Mouse (Mus musculus): Measurements from ENCODE around the gene Deup1. TPM values are rescaled to one million over a fixed set of nuclear protein-coding genes. Genes with fewer than 3 reads are reported as not detected.
A peak's percentile ranks its signal among the peaks of the same experiment; 100 is the strongest.

Deup1 gene
- 4.2 and 5.8 TPM in 2 replicates for polyA plus RNA-seq (2016; fragmentation: Nextera tagmentation; extraction: Ambion mirVana)

GRCm38 (mm10) chr9:15627785-15628287 lies at the start of gene Deup1:
Deup1 (minus strand) TSS chr9:15627933.
- Histone ChIP-seq H3K9me3 (no peaks in the 10 kb centered on the region), H3K27me3 (ENCODE audit: insufficient read depth, poor library complexity, severe bottlenecking) (peaks cover 9% of the 10 kb centered on the region), H3K27ac (peak within 1 kb of the TSS; percentile 75), H3K36me3 (no peaks in the 10 kb centered on the region), H3K4me3 (peak within 1 kb of the TSS; percentile 52), H3K4me1 (replicated peaks) (peaks cover 15% of the 10 kb centered on the region)
- 2% methylated on average over 28 of the region's 28 CpGs for WGBS
- DNase-seq (ENCODE audit: low spot score), result peak; percentile 71

GRCm38 (mm10) chr9:15672251-15672650 lies 44.5 kb upstream of the Deup1 start:
- WGBS, result 51% methylated on average over 1 of the region's 1 CpGs
- no peaks in the 10 kb centered on the region for H3K9me3 ChIP-seq
- H3K27ac ChIP-seq, result no peak overlapping the region
- H3K36me3 ChIP-seq, result no peaks in the 10 kb centered on the region
- no peaks in the 10 kb centered on the region for H3K27me3 ChIP-seq (ENCODE audit: insufficient read depth, poor library complexity, severe bottlenecking)
- DNase-seq (ENCODE audit: low spot score), result no peak
- no peak overlapping the region for H3K4me3 ChIP-seq
- 0 out of 2 replicates have a peak, but pooled peaks cover 6% of the 10 kb centered on the region for H3K4me1 ChIP-seq (replicated peaks)

- no peaks in the 10 kb centered on the region for H3K36me3 ChIP-seq
- no peaks in the 10 kb centered on the region for H3K9me3 ChIP-seq
- H3K27me3 ChIP-seq (ENCODE audit: insufficient read depth, poor library complexity, severe bottlenecking), result no peaks in the 10 kb centered on the region
- 0 out of 2 replicates have a peak, but pooled peaks cover 6% of the 10 kb centered on the region for H3K4me1 ChIP-seq (replicated peaks)
- H3K27ac ChIP-seq, result no peak overlapping the region
- WGBS, result 49% methylated on average over 5 of the region's 5 CpGs
- H3K4me3 ChIP-seq, result no peak overlapping the region
- DNase-seq (ENCODE audit: low spot score), result no peak
Measured at GRCm38 (mm10) chr9:15670002-15670527, 42.3 kb upstream of the Deup1 start.

DNA sequence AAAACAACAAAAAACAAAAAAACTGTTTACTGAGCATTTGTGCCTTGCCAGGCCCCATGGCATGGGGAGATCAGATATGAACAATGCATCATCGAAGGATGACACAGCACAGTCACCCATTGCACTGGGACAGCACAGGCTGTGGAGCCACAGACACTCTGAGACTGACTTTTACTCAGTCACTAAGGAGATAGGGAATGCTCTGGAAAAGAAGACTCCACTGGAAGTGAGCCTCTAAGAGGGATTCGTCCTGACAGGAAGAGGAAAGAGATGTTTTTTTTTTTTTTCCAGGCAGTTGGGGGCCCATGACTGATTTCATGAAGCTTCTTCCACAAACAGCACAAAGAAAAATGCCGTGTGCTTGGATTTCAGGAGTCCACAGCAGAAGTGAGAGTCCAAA lies 41.7 kb upstream of the Deup1 start:
- 71% methylated on average over 3 of the region's 3 CpGs for WGBS
- Histone ChIP-seq H3K9me3 (no peaks in the 10 kb centered on the region), H3K4me1 (replicated peaks) (0 out of 2 replicates have a peak, but pooled peaks cover 6% of the 10 kb centered on the region), H3K4me3 (no peak overlapping the region), H3K36me3 (no peaks in the 10 kb centered on the region), H3K27me3 (ENCODE audit: insufficient read depth, poor library complexity, severe bottlenecking) (no peaks in the 10 kb centered on the region), H3K27ac (no peak overlapping the region)
- DNase-seq (ENCODE audit: low spot score), result no peak

GRCm38 (mm10) chr9:15664606-15665005 lies 36.9 kb upstream of the Deup1 start:
- H3K36me3 ChIP-seq, result no peaks in the 10 kb centered on the region
- no peaks in the 10 kb centered on the region for H3K4me1 ChIP-seq (replicated peaks)
- no peaks in the 10 kb centered on the region for H3K9me3 ChIP-seq
- no peaks in the 10 kb centered on the region for H3K27me3 ChIP-seq (ENCODE audit: insufficient read depth, poor library complexity, severe bottlenecking)
- 86% methylated on average over 7 of the region's 7 CpGs for WGBS
- no peak for DNase-seq (ENCODE audit: low spot score)
- H3K27ac ChIP-seq, result no peak overlapping the region
- H3K4me3 ChIP-seq, result no peak overlapping the region

- 80% methylated on average over 6 of the region's 6 CpGs for WGBS
- Histone ChIP-seq H3K9me3 (peaks cover 9% of the 10 kb centered on the region; the same call in 1 of the 2 replicates), H3K27me3 (ENCODE audit: insufficient read depth, poor library complexity, severe bottlenecking) (no peaks in the 10 kb centered on the region), H3K36me3 (no peaks in the 10 kb centered on the region), H3K27ac (no peak overlapping the region), H3K4me3 (no peak overlapping the region), H3K4me1 (replicated peaks) (0 out of 2 replicates have a peak, but pooled peaks cover 4% of the 10 kb centered on the region)
- DNase-seq (ENCODE audit: low spot score), result no peak
Measured at GRCm38 (mm10) chr9:15659069-15659468, 31.3 kb upstream of the Deup1 start.

GRCm38 (mm10) chr9:15658236-15658785 lies 30.6 kb upstream of the Deup1 start:
- Histone ChIP-seq H3K4me3 (no peak overlapping the region), H3K4me1 (replicated peaks) (0 out of 2 replicates have a peak, but pooled peaks cover 4% of the 10 kb centered on the region), H3K27me3 (ENCODE audit: insufficient read depth, poor library complexity, severe bottlenecking) (no peaks in the 10 kb centered on the region), H3K36me3 (no peaks in the 10 kb centered on the region), H3K27ac (no peak overlapping the region), H3K9me3 (peaks cover 9% of the 10 kb centered on the region; the same call in 1 of the 2 replicates)
- 57% methylated on average over 6 of the region's 6 CpGs for WGBS
- DNase-seq (ENCODE audit: low spot score), result no peak

DNA sequence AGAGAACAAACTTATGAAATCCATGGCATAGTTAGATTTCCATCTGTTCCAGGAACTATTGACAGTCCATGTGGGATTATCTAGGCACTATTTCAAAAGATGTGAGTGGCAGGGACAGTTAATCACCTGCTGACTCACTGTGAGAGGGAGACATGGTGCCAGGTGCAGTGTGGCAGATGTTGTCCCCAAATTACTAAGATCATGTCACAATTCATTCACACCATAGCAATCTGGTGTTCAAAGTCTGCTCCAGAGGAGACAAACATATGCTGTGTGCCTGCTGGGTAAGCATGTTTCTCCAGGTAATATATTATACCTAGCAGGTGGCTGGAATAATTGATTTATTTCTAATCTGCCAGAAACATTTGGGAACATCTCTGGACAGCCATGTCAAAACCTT lies 25.3 kb upstream of the Deup1 start:
- H3K27ac ChIP-seq, result no peak overlapping the region
- H3K27me3 ChIP-seq (ENCODE audit: insufficient read depth, poor library complexity, severe bottlenecking), result no peaks in the 10 kb centered on the region
- no peak overlapping the region for H3K4me3 ChIP-seq
- no peaks in the 10 kb centered on the region for H3K36me3 ChIP-seq
- no peak for DNase-seq (ENCODE audit: low spot score)
- peaks cover 9% of the 10 kb centered on the region; the same call in 1 of the 2 replicates for H3K4me1 ChIP-seq (replicated peaks)
- H3K9me3 ChIP-seq, result peaks cover 9% of the 10 kb centered on the region; the same call in 1 of the 2 replicates

DNA sequence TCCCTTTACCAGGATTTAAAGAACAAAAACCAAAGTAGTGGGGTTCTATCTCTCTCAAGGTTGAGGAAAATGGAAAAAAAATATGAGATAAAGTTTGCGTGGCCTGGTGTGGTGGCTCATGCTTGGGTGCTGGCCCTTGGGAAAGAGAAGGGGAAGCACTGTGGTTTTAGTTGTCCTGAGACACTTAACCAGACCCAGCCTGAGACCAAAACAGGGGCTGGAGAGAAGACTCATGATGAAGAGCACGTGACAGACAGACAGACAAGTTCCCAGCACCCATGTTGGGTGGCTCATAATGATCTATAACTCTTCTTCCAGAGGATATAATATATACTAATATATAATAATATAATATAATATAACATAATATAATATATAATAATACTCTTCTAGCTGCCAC lies 22.2 kb upstream of the Deup1 start:
- H3K4me3 ChIP-seq, result no peak overlapping the region
- peaks cover 9% of the 10 kb centered on the region; the same call in 1 of the 2 replicates for H3K4me1 ChIP-seq (replicated peaks)
- no peak for DNase-seq (ENCODE audit: low spot score)
- H3K36me3 ChIP-seq, result no peaks in the 10 kb centered on the region
- no peaks in the 10 kb centered on the region for H3K27me3 ChIP-seq (ENCODE audit: insufficient read depth, poor library complexity, severe bottlenecking)
- H3K27ac ChIP-seq, result no peak overlapping the region
- H3K9me3 ChIP-seq, result peaks cover 8% of the 10 kb centered on the region; the same call in 1 of the 2 replicates
- WGBS, result 90% methylated on average over 2 of the region's 2 CpGs

DNA sequence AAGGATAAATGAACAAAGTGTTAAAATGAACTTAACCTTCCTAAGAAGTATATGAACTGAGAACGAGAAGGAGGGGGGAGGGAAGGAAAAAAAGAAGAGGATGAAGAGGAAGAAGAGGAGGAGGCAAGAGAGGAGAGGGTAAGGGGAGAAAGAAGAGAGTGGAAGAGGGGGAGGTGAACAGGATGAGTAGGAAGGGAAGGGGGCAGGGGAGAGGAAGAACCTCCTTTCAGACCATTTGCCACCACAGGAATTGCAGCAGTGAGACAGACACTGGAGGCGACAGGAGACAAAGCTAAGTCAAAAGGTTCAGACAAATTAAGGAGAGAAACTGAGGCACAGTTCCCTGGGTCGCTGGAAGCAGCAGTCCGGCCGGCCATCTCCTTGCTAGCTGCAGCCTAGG lies 349 bp downstream of the Deup1 start:
- H3K27me3 ChIP-seq (ENCODE audit: insufficient read depth, poor library complexity, severe bottlenecking), result peaks cover 9% of the 10 kb centered on the region
- WGBS, result 11% methylated on average over 5 of the region's 5 CpGs
- no peaks in the 10 kb centered on the region for H3K9me3 ChIP-seq
- peak overlapping the region; percentile 52 for H3K4me3 ChIP-seq
- H3K36me3 ChIP-seq, result no peaks in the 10 kb centered on the region
- H3K27ac ChIP-seq, result peak overlapping the region; percentile 75
- no peak for DNase-seq (ENCODE audit: low spot score)
- peaks cover 15% of the 10 kb centered on the region for H3K4me1 ChIP-seq (replicated peaks)

DNA sequence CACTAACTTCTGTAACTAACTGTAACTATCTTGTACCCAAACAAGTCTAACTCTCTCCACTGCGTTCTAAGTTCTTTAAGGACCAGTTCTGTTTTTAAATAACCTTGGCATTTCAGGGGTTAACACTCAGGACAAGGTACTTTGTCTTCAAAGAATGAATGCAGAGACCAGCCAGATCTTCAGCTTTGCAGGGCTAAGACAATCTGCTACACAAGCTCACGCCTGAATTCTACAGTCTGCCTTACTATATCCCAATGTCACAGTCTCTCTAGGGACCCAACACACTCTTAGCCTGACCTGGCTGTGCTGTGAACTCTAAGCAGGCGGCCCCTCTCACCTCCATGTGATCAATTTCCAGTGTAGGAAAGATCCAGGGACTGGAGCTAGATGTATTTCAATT lies 3.0 kb downstream of the Deup1 start:
- peaks cover 9% of the 10 kb centered on the region for H3K27me3 ChIP-seq (ENCODE audit: insufficient read depth, poor library complexity, severe bottlenecking)
- no peak overlapping the region for H3K4me3 ChIP-seq
- peaks cover 16% of the 10 kb centered on the region for H3K4me1 ChIP-seq (replicated peaks)
- no peaks in the 10 kb centered on the region for H3K9me3 ChIP-seq
- no peak for DNase-seq (ENCODE audit: low spot score)
- no peaks in the 10 kb centered on the region for H3K36me3 ChIP-seq
- 72% methylated on average over 3 of the region's 3 CpGs for WGBS
- no peak overlapping the region for H3K27ac ChIP-seq

DNA sequence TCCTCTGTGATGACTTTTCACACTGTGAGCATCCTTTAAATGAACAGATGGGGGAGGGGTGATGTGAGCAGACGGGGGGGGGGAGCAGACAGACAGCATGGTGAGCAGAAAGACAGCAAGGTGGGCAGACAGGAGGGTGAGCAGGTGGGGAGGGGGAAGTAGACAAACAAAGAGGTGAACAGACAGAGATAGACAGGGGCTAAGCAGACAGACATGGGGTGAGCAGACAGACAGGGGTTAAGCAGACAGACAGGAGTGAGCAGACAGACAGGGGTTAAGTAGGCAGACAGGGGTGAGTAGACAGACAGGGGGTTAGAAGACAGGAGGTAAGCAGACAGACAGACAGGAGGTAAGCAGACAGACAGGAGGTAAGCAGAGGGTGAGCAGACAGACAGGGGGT lies 8.0 kb downstream of the Deup1 start:
- Histone ChIP-seq H3K27ac (no peak overlapping the region), H3K4me1 (replicated peaks) (peaks cover 17% of the 10 kb centered on the region), H3K9me3 (no peaks in the 10 kb centered on the region), H3K27me3 (ENCODE audit: insufficient read depth, poor library complexity, severe bottlenecking) (no peaks in the 10 kb centered on the region), H3K4me3 (no peak overlapping the region), H3K36me3 (no peaks in the 10 kb centered on the region)
- no peak for DNase-seq (ENCODE audit: low spot score)
- 58% methylated on average over 1 of the region's 1 CpGs for WGBS

DNA sequence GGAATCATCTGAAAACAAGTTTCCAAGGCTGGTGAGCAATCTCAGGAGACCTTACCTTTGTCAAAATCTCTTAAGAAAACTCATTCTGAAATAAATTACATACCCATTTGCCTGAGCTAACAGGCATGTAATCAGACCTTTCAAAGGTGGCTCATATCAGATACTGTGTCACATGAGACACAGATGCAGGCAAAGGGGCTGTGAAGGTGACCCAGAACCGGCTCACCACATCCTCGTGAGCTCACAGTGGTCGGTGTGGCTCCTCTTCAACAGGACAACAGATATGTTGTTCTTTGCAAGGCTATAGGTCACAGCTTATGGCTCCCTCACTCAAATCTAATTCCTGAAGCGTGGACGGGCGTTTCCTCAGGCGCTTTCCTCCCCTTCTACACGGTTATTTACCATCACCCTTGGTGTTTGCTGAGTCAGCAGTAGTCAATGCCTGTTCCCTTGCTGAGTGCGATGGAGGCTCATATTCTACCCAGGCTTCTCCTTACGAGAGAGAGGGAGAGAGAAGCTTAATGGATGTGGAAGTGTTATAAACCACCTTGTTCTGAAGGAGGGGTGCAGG lies 8.6 kb downstream of the Deup1 start:
- Histone ChIP-seq H3K9me3 (no peaks in the 10 kb centered on the region), H3K27ac (no peak overlapping the region), H3K36me3 (no peaks in the 10 kb centered on the region), H3K4me3 (no peak overlapping the region), H3K4me1 (replicated peaks) (peaks cover 17% of the 10 kb centered on the region), H3K27me3 (ENCODE audit: insufficient read depth, poor library complexity, severe bottlenecking) (no peaks in the 10 kb centered on the region)
- 65% methylated on average over 10 of the region's 10 CpGs for WGBS
- no peak for DNase-seq (ENCODE audit: low spot score)

Data from hindbrain, embryonic 10.5 days (tissue).